Mouse (Mus musculus) kidney, embryonic 15.5 days (tissue): ENCODE measurements around the gene Dusp16. TPM values are rescaled to one million over a fixed set of nuclear protein-coding genes. Genes with fewer than 3 reads are reported as not detected.

Experiments
- ATAC-seq: fragments of 200-750 bp; cut with Nextera tagmentation; replicated peaks from 2 replicates; pipeline ENCODE4 v1.8.0; 2017; ENCODE audit warnings: moderate TSS enrichment; ENCODE audit not compliant: low FRiP score
- H3K27ac ChIP-seq: fragments of 300-500 bp; sonication (generic); 2 replicates; pipeline ENCODE4 v1.5.1; 2015; ENCODE audit warnings: mild to moderate bottlenecking, inconsistent platforms
- H3K27me3 ChIP-seq: fragments of 300-500 bp; sonication (generic); 2 replicates; pipeline ENCODE4 v1.6.1; 2015; ENCODE audit warnings: inconsistent platforms
- H3K36me3 ChIP-seq: fragments of 300-500 bp; sonication (generic); 2 replicates; pipeline ENCODE4 v1.6.1; 2015; ENCODE audit warnings: inconsistent platforms
- H3K4me1 ChIP-seq: fragments of 300-500 bp; sonication (generic); 2 replicates; pipeline ENCODE4 v1.6.1; 2015; ENCODE audit warnings: inconsistent platforms
- H3K4me2 ChIP-seq: fragments of 300-500 bp; sonication (generic); 2 replicates; pipeline ENCODE4 v1.6.1; 2015; ENCODE audit warnings: moderate library complexity, mild to moderate bottlenecking, inconsistent platforms
- H3K4me3 ChIP-seq: fragments of 300-500 bp; sonication (generic); replicated peaks from 2 replicates; pipeline ENCODE4 v1.5.1; 2015; ENCODE audit warnings: mild to moderate bottlenecking, inconsistent platforms
- H3K9ac ChIP-seq: fragments of 300-500 bp; sonication (generic); 2 replicates; pipeline ENCODE4 v1.6.1; 2015; ENCODE audit warnings: mild to moderate bottlenecking, inconsistent platforms
- H3K9me3 ChIP-seq: fragments of 300-500 bp; sonication (generic); replicated peaks from 2 replicates; pipeline ENCODE4 v1.6.1; 2016; ENCODE audit warnings: inconsistent platforms
- WGBS: fragments of 180-500 bp; shearing (Covaris S2); methylation state at CpG from one replicate; pipeline ENCODE4 v1.1.7; 2015; ENCODE audit warnings: mixed read lengths; 5-methylcytosine and 5-hydroxymethylcytosine counted together
- polyA plus RNA-seq: library from polyadenylated mRNA; unstranded; fragments of >200 nt; fragmentation: Nextera tagmentation; extraction: Ambion mirVana; gene quantifications from 2 replicates; pipeline ENCODE4 v1.2.1, GENCODE M21; 2015

Dusp16 gene
- polyA plus RNA-seq, 1 experiment from 2014 or later = 11.8 TPM

GRCm38 (mm10) chr6:134723833-134724553 lies 68.4 kb downstream of the Dusp16 start:
- H3K4me3 ChIP-seq = no peak overlapping the region
- ATAC-seq = no peak
- no peaks in the 10 kb centered on the region for H3K9me3 ChIP-seq
- no peaks in the 10 kb centered on the region for H3K4me1 ChIP-seq
- H3K36me3 ChIP-seq = peaks cover 54% of the 10 kb centered on the region
- WGBS = 85% methylated on average over 9 of the region's 9 CpGs
- no peaks in the 10 kb centered on the region for H3K27me3 ChIP-seq
- no peak overlapping the region for H3K9ac ChIP-seq
- H3K4me2 ChIP-seq = no peak overlapping the region
- H3K27ac ChIP-seq = no peak overlapping the region

- Histone ChIP-seq H3K27me3 (no peaks in the 10 kb centered on the region), H3K36me3 (peaks cover 59% of the 10 kb centered on the region), H3K4me2 (no peak overlapping the region), H3K4me3 (no peak overlapping the region), H3K9ac (no peak overlapping the region), H3K27ac (no peak overlapping the region), H3K9me3 (no peaks in the 10 kb centered on the region), H3K4me1 (no peaks in the 10 kb centered on the region)
- WGBS = 93% methylated on average over 7 of the region's 7 CpGs
- ATAC-seq = no peak
Measured at GRCm38 (mm10) chr6:134723326-134723725, 69.1 kb downstream of the Dusp16 start.

GRCm38 (mm10) chr6:134722906-134723305 lies 69.5 kb downstream of the Dusp16 start:
- Histone ChIP-seq H3K4me1 (no peaks in the 10 kb centered on the region), H3K27ac (no peak overlapping the region), H3K9me3 (no peaks in the 10 kb centered on the region), H3K4me2 (no peak overlapping the region), H3K27me3 (no peaks in the 10 kb centered on the region), H3K4me3 (no peak overlapping the region), H3K9ac (no peak overlapping the region), H3K36me3 (peaks cover 61% of the 10 kb centered on the region)
- no peak for ATAC-seq
- 89% methylated on average over 8 of the region's 8 CpGs for WGBS

- Histone ChIP-seq H3K9ac (no peak overlapping the region), H3K4me2 (no peak overlapping the region), H3K4me3 (no peak overlapping the region), H3K27me3 (no peaks in the 10 kb centered on the region), H3K9me3 (no peaks in the 10 kb centered on the region), H3K4me1 (no peaks in the 10 kb centered on the region), H3K27ac (no peak overlapping the region), H3K36me3 (peaks cover 69% of the 10 kb centered on the region)
- no peak for ATAC-seq
- 86% methylated on average over 6 of the region's 6 CpGs for WGBS
Measured at GRCm38 (mm10) chr6:134721729-134722269, 70.6 kb downstream of the Dusp16 start.

- no peaks in the 10 kb centered on the region for H3K9me3 ChIP-seq
- H3K4me2 ChIP-seq = no peak overlapping the region
- no peak for ATAC-seq
- WGBS = 93% methylated on average over 5 of the region's 5 CpGs
- no peak overlapping the region for H3K9ac ChIP-seq
- no peak overlapping the region for H3K27ac ChIP-seq
- no peaks in the 10 kb centered on the region for H3K27me3 ChIP-seq
- H3K4me3 ChIP-seq = no peak overlapping the region
- H3K4me1 ChIP-seq = no peaks in the 10 kb centered on the region
- peaks cover 72% of the 10 kb centered on the region for H3K36me3 ChIP-seq
Measured at GRCm38 (mm10) chr6:134720150-134720549, 72.3 kb downstream of the Dusp16 start.

- H3K27ac ChIP-seq = no peak overlapping the region
- H3K4me1 ChIP-seq = no peaks in the 10 kb centered on the region
- H3K36me3 ChIP-seq = peaks cover 70% of the 10 kb centered on the region
- no peaks in the 10 kb centered on the region for H3K27me3 ChIP-seq
- no peaks in the 10 kb centered on the region for H3K9me3 ChIP-seq
- 86% methylated on average over 5 of the region's 5 CpGs for WGBS
- H3K4me2 ChIP-seq = no peak overlapping the region
- ATAC-seq = no peak
- no peak overlapping the region for H3K9ac ChIP-seq
- H3K4me3 ChIP-seq = no peak overlapping the region
Measured at GRCm38 (mm10) chr6:134719156-134719555, 73.3 kb downstream of the Dusp16 start.

- no peak overlapping the region for H3K27ac ChIP-seq
- no peaks in the 10 kb centered on the region for H3K27me3 ChIP-seq
- H3K9me3 ChIP-seq = no peaks in the 10 kb centered on the region
- H3K4me2 ChIP-seq = no peak overlapping the region
- no peaks in the 10 kb centered on the region for H3K4me1 ChIP-seq
- WGBS = 90% methylated on average over 11 of the region's 11 CpGs
- H3K4me3 ChIP-seq = no peak overlapping the region
- peaks cover 65% of the 10 kb centered on the region for H3K36me3 ChIP-seq
- ATAC-seq = no peak
- H3K9ac ChIP-seq = no peak overlapping the region
Measured at GRCm38 (mm10) chr6:134718668-134719065, 73.8 kb downstream of the Dusp16 start.

- H3K4me1 ChIP-seq = peaks cover 3% of the 10 kb centered on the region; the same call in 1 of the 2 replicates
- WGBS = 91% methylated on average over 20 of the region's 20 CpGs
- ATAC-seq = no peak
- H3K9me3 ChIP-seq = no peaks in the 10 kb centered on the region
- peaks cover 63% of the 10 kb centered on the region for H3K36me3 ChIP-seq
- no peak overlapping the region for H3K27ac ChIP-seq
- no peak overlapping the region for H3K9ac ChIP-seq
- H3K4me3 ChIP-seq = no peak overlapping the region
- no peak overlapping the region for H3K4me2 ChIP-seq
- H3K27me3 ChIP-seq = no peaks in the 10 kb centered on the region
Measured at GRCm38 (mm10) chr6:134717886-134718667, 74.3 kb downstream of the Dusp16 start.

- peaks cover 54% of the 10 kb centered on the region for H3K36me3 ChIP-seq
- no peaks in the 10 kb centered on the region for H3K9me3 ChIP-seq
- no peak overlapping the region for H3K27ac ChIP-seq
- no peak overlapping the region for H3K9ac ChIP-seq
- H3K4me1 ChIP-seq = peaks cover 8% of the 10 kb centered on the region; the same call in 1 of the 2 replicates
- no peak for ATAC-seq
- 77% methylated on average over 6 of the region's 6 CpGs for WGBS
- H3K4me3 ChIP-seq = no peak overlapping the region
- H3K4me2 ChIP-seq = no peak overlapping the region
- no peaks in the 10 kb centered on the region for H3K27me3 ChIP-seq
Measured at GRCm38 (mm10) chr6:134716168-134716587, 76.2 kb downstream of the Dusp16 start.

GRCm38 (mm10) chr6:134713897-134714296 lies 78.5 kb downstream of the Dusp16 start:
- no peak overlapping the region for H3K27ac ChIP-seq
- no peaks in the 10 kb centered on the region for H3K27me3 ChIP-seq
- no peak overlapping the region for H3K4me2 ChIP-seq
- H3K36me3 ChIP-seq = peaks cover 38% of the 10 kb centered on the region
- no peak overlapping the region for H3K4me3 ChIP-seq
- no peak for ATAC-seq
- no peaks in the 10 kb centered on the region for H3K9me3 ChIP-seq
- 23% methylated on average over 1 of the region's 1 CpGs for WGBS
- no peak overlapping the region for H3K9ac ChIP-seq
- peaks cover 8% of the 10 kb centered on the region; the same call in 1 of the 2 replicates for H3K4me1 ChIP-seq

GRCm38 (mm10) chr6:134713321-134713720 lies 79.1 kb downstream of the Dusp16 start:
- Histone ChIP-seq H3K4me1 (peaks cover 8% of the 10 kb centered on the region; the same call in 1 of the 2 replicates), H3K36me3 (peaks cover 34% of the 10 kb centered on the region), H3K4me2 (no peak overlapping the region), H3K27ac (0 out of 2 replicates have a peak overlapping the region, but pooled peaks have one; percentile 18), H3K9me3 (no peaks in the 10 kb centered on the region), H3K27me3 (no peaks in the 10 kb centered on the region), H3K4me3 (no peak overlapping the region), H3K9ac (no peak overlapping the region)
- 39% methylated on average over 3 of the region's 3 CpGs for WGBS
- no peak for ATAC-seq

- Histone ChIP-seq H3K9ac (no peak overlapping the region), H3K4me1 (peaks cover 8% of the 10 kb centered on the region; the same call in 1 of the 2 replicates), H3K4me3 (no peak overlapping the region), H3K4me2 (no peak overlapping the region), H3K27ac (no peak overlapping the region), H3K36me3 (peaks cover 9% of the 10 kb centered on the region; the same call in 1 of the 2 replicates), H3K9me3 (no peaks in the 10 kb centered on the region), H3K27me3 (no peaks in the 10 kb centered on the region)
- 87% methylated on average over 15 of the region's 15 CpGs for WGBS
- ATAC-seq = no peak
Measured at GRCm38 (mm10) chr6:134710020-134710419, 82.4 kb downstream of the Dusp16 start.
